Mouse (Mus musculus) CH12.LX (cell line): ENCODE results near the gene Lrch3. TPM values are rescaled to one million over a fixed set of nuclear protein-coding genes. Genes with fewer than 3 reads are reported as not detected.
"Not testable (repeated sequence)": the region's sequence is repeated elsewhere in the genome, so short reads cannot be mapped to it uniquely, and the experiment has no call there.

ENCODE experiments used
- DNase-seq: peaks from one replicate; pipeline ENCODE4 v3.0.0-alpha.2; 2013; ENCODE audit errors: extremely low read depth
- H3K27ac ChIP-seq: 2 replicates; pipeline ENCODE4 v1.5.1; 2012; ENCODE audit warnings: low read depth, mild to moderate bottlenecking, control low read depth, moderate library complexity; ENCODE audit not compliant: insufficient read depth
- H3K27me3 ChIP-seq: replicated peaks from 2 replicates; pipeline ENCODE3; 2012; ENCODE audit warnings: inconsistent platforms
- H3K36me3 ChIP-seq, 2 experiments: replicated peaks in 1 of 2; 2 replicates each; pipeline versions ENCODE3 to v1.6.1; 2012; ENCODE audit warnings: inconsistent platforms in 1 of 2, low read length in 1 of 2, mild to moderate bottlenecking in 1 of 2, mixed read lengths in 1 of 2, moderate library complexity in 1 of 2; ENCODE audit not compliant: control insufficient read depth in 1 of 2, insufficient read depth in 1 of 2
- H3K4me1 ChIP-seq, 2 experiments: 2 replicates each; pipeline ENCODE4 v1.6.1; 2012; ENCODE audit warnings: inconsistent platforms in 1 of 2, moderate library complexity in 1 of 2; ENCODE audit not compliant: insufficient read depth in 2 of 2, control insufficient read depth in 1 of 2
- H3K4me2 ChIP-seq: 2 replicates; pipeline ENCODE4 v1.6.1; 2012; ENCODE audit warnings: low read depth, mild to moderate bottlenecking, control low read depth; ENCODE audit not compliant: poor library complexity, insufficient read depth, severe bottlenecking
- H3K4me3 ChIP-seq, 3 experiments: fragments of 150-350 bp in 1 of 3; sonication (generic) in 1 of 3; replicated peaks in 1 of 3; 2 replicates each; pipeline versions ENCODE3 to v1.5.1; 2011 to 2012; ENCODE audit warnings: low read depth in 2 of 3, low read length in 2 of 3, mild to moderate bottlenecking in 2 of 3, moderate library complexity in 2 of 3, control low read depth in 1 of 3, improper control_type of control experiment in 1 of 3, inconsistent platforms in 1 of 3, mixed read lengths in 1 of 3; ENCODE audit not compliant: poor library complexity in 1 of 3
- H3K79me2 ChIP-seq: replicated peaks from 2 replicates; pipeline ENCODE4 v1.6.1; 2012; ENCODE audit warnings: mild to moderate bottlenecking, moderate library complexity; ENCODE audit not compliant: control insufficient read depth, poor library complexity, insufficient read depth, severe bottlenecking; ENCODE audit errors: extremely low read depth
- H3K9ac ChIP-seq: 2 replicates; pipeline ENCODE4 v1.6.1; 2012; ENCODE audit warnings: low read depth, mild to moderate bottlenecking, control low read depth, moderate library complexity; ENCODE audit not compliant: insufficient read depth
- H3K9me3 ChIP-seq: replicated peaks from 2 replicates; pipeline ENCODE3; 2012; ENCODE audit warnings: low read length, inconsistent platforms, mixed read lengths
- ELF1 ChIP-seq: IDR thresholded peaks from 2 replicates; pipeline ENCODE4 v1.6.1; 2014; ENCODE audit warnings: low read depth, mild to moderate bottlenecking, inconsistent platforms, low read length, improper control_type of control experiment
- EP300 ChIP-seq: IDR thresholded peaks from 2 replicates; pipeline ENCODE4 v1.6.1; 2011; ENCODE audit warnings: low read length, improper control_type of control experiment
- GABPA ChIP-seq: IDR thresholded peaks from 2 replicates; pipeline ENCODE4 v1.6.1; 2012; ENCODE audit warnings: low read depth, low read length, improper control_type of control experiment, inconsistent platforms; ENCODE audit not compliant: insufficient replicate concordance
- MAZ ChIP-seq: IDR thresholded peaks from 2 replicates; pipeline ENCODE4 v1.6.1; 2012; ENCODE audit warnings: low read depth, mild to moderate bottlenecking, inconsistent platforms, low read length, improper control_type of control experiment, moderate library complexity
- PAX5 ChIP-seq: IDR thresholded peaks from 2 replicates; pipeline ENCODE4 v1.6.1; 2012; ENCODE audit warnings: low read length, inconsistent platforms, mixed read lengths
- POLR2A ChIP-seq: IDR thresholded peaks from 2 replicates; pipeline ENCODE4 v1.6.1; 2011; ENCODE audit warnings: low read depth, mild to moderate bottlenecking, improper control_type of control experiment, low read length
- POLR2AphosphoS2 ChIP-seq: IDR thresholded peaks from 2 replicates; pipeline ENCODE4 v1.6.1; 2011; ENCODE audit warnings: low read depth, low read length, improper control_type of control experiment
- RAD21 ChIP-seq: IDR thresholded peaks from 2 replicates; pipeline ENCODE4 v1.6.1; 2011; ENCODE audit warnings: low read depth, mild to moderate bottlenecking, low read length, improper control_type of control experiment, moderate library complexity
- USF1 ChIP-seq: IDR thresholded peaks from 2 replicates; pipeline ENCODE4 v1.6.1; 2014; ENCODE audit warnings: low read depth, mild to moderate bottlenecking, inconsistent platforms, low read length, improper control_type of control experiment
- dilution Hi-C: fragments of 300-500 bp; cut with MboI; formaldehyde crosslinking; loops from 2 replicates; pipeline ENCODE4 v1.14.3; 2020; ENCODE audit warnings: low sequenced_read_pairs; ENCODE audit not compliant: extremely low pct_unique_long_range_greater_than_20kb, extremely low pct_ligation_motif_present
- in situ Hi-C: fragments of 300-500 bp; cut with MboI; formaldehyde crosslinking; loops from 3 replicates; pipeline ENCODE4 v1.14.3; 2019; ENCODE audit warnings: low sequenced_read_pairs, low pct_ligation_motif_present, low pct_unique_long_range_greater_than_20kb, mixed read lengths
- polyA plus RNA-seq: library from polyadenylated mRNA; unstranded; fragments of >175 nt; gene quantifications from 2 replicates; pipeline ENCODE4 v1.2.1, GENCODE M21; 2012; ENCODE audit warnings: low read depth; ENCODE audit not compliant: insufficient read length
- total RNA-seq, 2 experiments: library from RNA; depleted of rRNA; stranded (reverse); fragments of 300-350 nt in 1 of 2; fragments of >200 nt in 1 of 2; gene quantifications; 2 replicates each; pipeline ENCODE4 v1.2.3; 2012 to 2014

The Lrch3 gene
- total and polyA plus RNA-seq, 3 experiments = 11.9 to 20.7 (median 16.1) TPM

GRCm38 (mm10) chr16:32939716-32940115 is 25.8 kb downstream of the Lrch3 start:
- H3K4me3 ChIP-seq = not testable (repeated sequence)

GRCm38 (mm10) chr16:32941226-32941625 is 27.3 kb downstream of the Lrch3 start:
- in situ Hi-C loops, dilution Hi-C loops, H3K27me3 ChIP-seq, DNase-seq, H3K9ac ChIP-seq, H3K4me2 ChIP-seq, H3K27ac ChIP-seq, H3K4me3 ChIP-seq: not testable (repeated sequence)
- Histone ChIP-seq H3K79me2 (peaks cover 16% of the 10 kb centered on the region), H3K9me3 (peaks cover 13% of the 10 kb centered on the region), H3K36me3 (peaks cover 0 to 14% of the 10 kb centered on the region in 2 experiments), H3K4me1 (peaks cover 4 to 16% of the 10 kb centered on the region in 2 experiments; a peak in 3 of 4 replicates)

More at GRCm38 (mm10) chr16:32939716-32940115, 25.8 kb downstream of the Lrch3 start:
- H3K27ac ChIP-seq, H3K4me2 ChIP-seq, H3K27me3 ChIP-seq, in situ Hi-C loops, H3K9me3 ChIP-seq, H3K9ac ChIP-seq, DNase-seq, dilution Hi-C loops: not testable (repeated sequence)
- H3K36me3 ChIP-seq = peaks cover 0 to 13% of the 10 kb centered on the region in 2 experiments
- peaks cover 21% of the 10 kb centered on the region for H3K79me2 ChIP-seq
- H3K4me1 ChIP-seq = peaks cover 10 to 28% of the 10 kb centered on the region in 2 experiments

GRCm38 (mm10) chr16:32942694-32943093 is 28.8 kb downstream of the Lrch3 start:
- no peak for DNase-seq
- Histone ChIP-seq H3K27ac (no peak overlapping the region), H3K27me3 (no peaks in the 10 kb centered on the region), H3K4me3 (no peak overlapping the region), H3K4me1 (peaks cover 3 to 11% of the 10 kb centered on the region in 2 experiments; a peak in 3 of 4 replicates), H3K79me2 (peaks cover 10% of the 10 kb centered on the region), H3K9ac (no peak overlapping the region), H3K36me3 (peaks cover 0 to 11% of the 10 kb centered on the region in 2 experiments), H3K4me2 (no peak overlapping the region), H3K9me3 (peaks cover 13% of the 10 kb centered on the region)
- in situ Hi-C loops (no loop called here), dilution Hi-C loops (no loop called here)
- TF ChIP-seq MAZ = no peak
- no peak for TF ChIP-seq EP300
- TF ChIP-seq USF1 = no peak
- no peak for TF ChIP-seq POLR2A
- TF ChIP-seq RAD21 = no peak
- no peak for TF ChIP-seq PAX5
- TF ChIP-seq POLR2AphosphoS2 = no peak
- TF ChIP-seq GABPA = no peak
- TF ChIP-seq ELF1 = no peak
